Mouse (Mus musculus): ENCODE data around the gene Cd40. TPM values are rescaled to one million over a fixed set of nuclear protein-coding genes. Genes with fewer than 3 reads are reported as not detected.

The Cd40 gene
- total RNA-seq, 1 experiment from 2014 or later = 3.3 TPM

GRCm38 (mm10) chr2:165102920-165103319 lies 47.5 kb downstream of the Cd40 start:
- DNase-seq = no peak

- DNase-seq = no peak
Measured at GRCm38 (mm10) chr2:165105513-165106079, 50.2 kb downstream of the Cd40 start.

- no peak for DNase-seq
Measured at GRCm38 (mm10) chr2:165106585-165106984, 51.2 kb downstream of the Cd40 start.

GRCm38 (mm10) chr2:165112149-165112548 lies 56.7 kb downstream of the Cd40 start:
- peak; percentile 94 for DNase-seq

- DNase-seq = peak; percentile 33
Measured at GRCm38 (mm10) chr2:165113733-165114132, 58.3 kb downstream of the Cd40 start.

- DNase-seq = no peak
Measured at GRCm38 (mm10) chr2:165120765-165121164, 65.3 kb downstream of the Cd40 start.

- DNase-seq = no peak
Measured at GRCm38 (mm10) chr2:165121206-165121840, 65.9 kb downstream of the Cd40 start.

Other genes with a start within 250 kb of the Cd40 start
- 7.0 and 8.9 TPM in 2 replicates for gene Zswim1, start 232.9 kb upstream of the Cd40 start, total RNA-seq (2021)
- not detected in 2 replicates for gene Spata25, start 227.1 kb upstream of the Cd40 start, total RNA-seq (2021)
- 104 and 116 TPM in 2 replicates for gene Ctsa, start 222.8 kb upstream of the Cd40 start, total RNA-seq (2021)
- 2.4 and 3.5 TPM in 2 replicates for gene Neurl2, start 222.2 kb upstream of the Cd40 start, total RNA-seq (2021)
- 35.4 and 36.2 TPM in 2 replicates for gene Pltp, start 197.9 kb upstream of the Cd40 start, total RNA-seq (2021)
- 42.3 and 54.0 TPM in 2 replicates for gene Pcif1, start 176.3 kb upstream of the Cd40 start, total RNA-seq (2021)
- 17.3 and 19.4 TPM in 2 replicates for gene Zfp335, start 143.9 kb upstream of the Cd40 start, total RNA-seq (2021)
- gene Mmp9, start 114.8 kb upstream of the Cd40 start, total RNA-seq (2021) = 1.7 and 2.0 TPM in 2 replicates
- 8.4 and 8.7 TPM in 2 replicates for gene Slc12a5, start 94.8 kb upstream of the Cd40 start, total RNA-seq (2021)
- 37.6 and 40.5 TPM in 2 replicates for gene Ncoa5, start 20.8 kb upstream of the Cd40 start, total RNA-seq (2021)
- not detected in 2 replicates for gene 1700025C18Rik, start 35.1 kb downstream of the Cd40 start, total RNA-seq (2021)
- 1.3 and 1.6 TPM in 2 replicates for gene Cdh22, start 179.2 kb downstream of the Cd40 start, total RNA-seq (2021)
- gene Slc35c2, start 232.2 kb downstream of the Cd40 start, total RNA-seq (2021) = 32.8 and 36.4 TPM in 2 replicates

All from adrenal gland, postnatal 14 days (tissue).